Mouse (Mus musculus) fat pad, adult 2 months (tissue): ENCODE measurements around the gene Trim3.

ENCODE experiments used
- DNase-seq: peaks from one replicate; pipeline ENCODE4 v3.0.0-alpha.2; 2011; ENCODE audit warnings: low read depth, low spot score; ENCODE audit errors: extremely low read depth

Gene Trim3

GRCm38 (mm10) chr7:105611767-105612166, 21.6 kb downstream of the Trim3 start:
- DNase-seq, result no peak

GRCm38 (mm10) chr7:105608467-105608866, 24.9 kb downstream of the Trim3 start:
- no peak for DNase-seq

- DNase-seq, result no peak
These were observed 30.3 kb downstream of the Trim3 start for GRCm38 (mm10) chr7:105602860-105603623.

- DNase-seq, result no peak
These were observed 43.3 kb downstream of the Trim3 start for GRCm38 (mm10) chr7:105590097-105590496.

GRCm38 (mm10) chr7:105588325-105588912, 45.0 kb downstream of the Trim3 start:
- DNase-seq, result no peak

GRCm38 (mm10) chr7:105581959-105582358, 51.4 kb downstream of the Trim3 start:
- DNase-seq, result no peak

- no peak for DNase-seq
These were observed 52.2 kb downstream of the Trim3 start, which contains the start of gene Apbb1 for GRCm38 (mm10) chr7:105581094-105581703. Gene Apbb1 (minus strand): TSS chr7:105581653.

- DNase-seq, result no peak
These were observed 52.7 kb downstream of the Trim3 start for GRCm38 (mm10) chr7:105580627-105581089.

- DNase-seq, result no peak
These were observed 54.9 kb downstream of the Trim3 start for GRCm38 (mm10) chr7:105578481-105578880.

- DNase-seq, result no peak
These were observed 55.9 kb downstream of the Trim3 start for GRCm38 (mm10) chr7:105577377-105577871.

GRCm38 (mm10) chr7:105576166-105576748, 57.1 kb downstream of the Trim3 start:
- no peak for DNase-seq

GRCm38 (mm10) chr7:105574537-105574936, 58.8 kb downstream of the Trim3 start:
- DNase-seq, result no peak

- DNase-seq, result no peak
These were observed 60.4 kb downstream of the Trim3 start for GRCm38 (mm10) chr7:105572949-105573348.

GRCm38 (mm10) chr7:105570756-105571155, 62.6 kb downstream of the Trim3 start:
- DNase-seq, result no peak

- DNase-seq, result no peak
These were observed 63.6 kb downstream of the Trim3 start for GRCm38 (mm10) chr7:105569512-105570496.

- DNase-seq, result no peak
These were observed 64.3 kb downstream of the Trim3 start for GRCm38 (mm10) chr7:105568988-105569471.

- DNase-seq, result no peak
These were observed 64.8 kb downstream of the Trim3 start for GRCm38 (mm10) chr7:105568583-105568982.

- DNase-seq, result no peak
These were observed 68.1 kb downstream of the Trim3 start for GRCm38 (mm10) chr7:105565071-105565836.

- no peak for DNase-seq
These were observed 70.0 kb downstream of the Trim3 start for GRCm38 (mm10) chr7:105563367-105563766.
